Mouse (Mus musculus): ENCODE results near the gene Tmem80.

DNA sequence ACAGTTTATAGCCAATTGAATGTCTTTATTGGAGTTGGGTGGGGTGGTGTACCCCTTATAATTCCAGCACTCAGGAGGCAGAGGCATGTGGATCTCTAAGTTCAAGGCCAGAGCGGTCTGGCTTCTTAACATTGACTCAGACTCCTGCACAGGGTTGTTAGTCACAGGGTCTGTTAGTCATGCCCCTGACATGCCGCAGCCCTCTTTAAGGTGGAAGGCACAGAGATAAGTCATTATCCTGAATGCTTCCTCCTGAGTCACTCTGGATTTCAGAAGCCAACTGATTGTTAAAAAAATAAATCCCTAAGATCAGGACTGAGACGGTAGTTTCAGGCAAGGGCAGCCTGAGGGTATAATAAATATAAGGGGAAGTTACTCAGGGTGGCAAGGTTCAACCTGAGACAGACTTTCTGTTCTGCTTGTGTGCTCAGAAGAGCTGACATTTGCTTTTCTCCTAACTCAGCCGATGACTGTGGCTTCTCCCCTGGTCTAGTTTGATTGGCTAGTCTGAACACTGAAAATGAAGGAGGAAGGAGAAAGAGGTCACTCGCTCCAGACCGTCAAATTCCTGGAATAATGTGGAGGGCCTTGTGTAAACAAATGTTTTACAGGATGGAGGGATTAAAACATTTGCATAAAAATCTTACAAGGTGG lies 44.5 kb downstream of the Tmem80 start:
- TF ChIP-seq POLR2A (IDR thresholded peaks at IDR 0.05; ENCODE audit: low read depth, low read length) (no peak), CTCF (IDR thresholded peaks at IDR 0.05; ENCODE audit: borderline replicate concordance, insufficient read depth, low read length) (no peak)
